Mouse (Mus musculus) kidney, embryonic 15.5 days (tissue): Measurements from ENCODE around the gene Ptges. TPM values are rescaled to one million over a fixed set of nuclear protein-coding genes. Genes with fewer than 3 reads are reported as not detected.

Source experiments
- ATAC-seq: fragments of 200-750 bp; cut with Nextera tagmentation; replicated peaks from 2 replicates; pipeline ENCODE4 v1.8.0; 2017; ENCODE audit warnings: moderate TSS enrichment; ENCODE audit not compliant: low FRiP score
- H3K27ac ChIP-seq: fragments of 300-500 bp; sonication (generic); 2 replicates; pipeline ENCODE4 v1.5.1; 2015; ENCODE audit warnings: mild to moderate bottlenecking, inconsistent platforms
- H3K27me3 ChIP-seq: fragments of 300-500 bp; sonication (generic); 2 replicates; pipeline ENCODE4 v1.6.1; 2015; ENCODE audit warnings: inconsistent platforms
- H3K36me3 ChIP-seq: fragments of 300-500 bp; sonication (generic); 2 replicates; pipeline ENCODE4 v1.6.1; 2015; ENCODE audit warnings: inconsistent platforms
- H3K4me1 ChIP-seq: fragments of 300-500 bp; sonication (generic); 2 replicates; pipeline ENCODE4 v1.6.1; 2015; ENCODE audit warnings: inconsistent platforms
- H3K4me2 ChIP-seq: fragments of 300-500 bp; sonication (generic); 2 replicates; pipeline ENCODE4 v1.6.1; 2015; ENCODE audit warnings: moderate library complexity, mild to moderate bottlenecking, inconsistent platforms
- H3K4me3 ChIP-seq: fragments of 300-500 bp; sonication (generic); replicated peaks from 2 replicates; pipeline ENCODE4 v1.5.1; 2015; ENCODE audit warnings: mild to moderate bottlenecking, inconsistent platforms
- H3K9ac ChIP-seq: fragments of 300-500 bp; sonication (generic); 2 replicates; pipeline ENCODE4 v1.6.1; 2015; ENCODE audit warnings: mild to moderate bottlenecking, inconsistent platforms
- H3K9me3 ChIP-seq: fragments of 300-500 bp; sonication (generic); replicated peaks from 2 replicates; pipeline ENCODE4 v1.6.1; 2016; ENCODE audit warnings: inconsistent platforms
- WGBS: fragments of 180-500 bp; shearing (Covaris S2); methylation state at CpG from one replicate; pipeline ENCODE4 v1.1.7; 2015; ENCODE audit warnings: mixed read lengths; 5-methylcytosine and 5-hydroxymethylcytosine counted together
- polyA plus RNA-seq: library from polyadenylated mRNA; unstranded; fragments of >200 nt; fragmentation: Nextera tagmentation; extraction: Ambion mirVana; gene quantifications from 2 replicates; pipeline ENCODE4 v1.2.1, GENCODE M21; 2015

Gene Ptges
- polyA plus RNA-seq, 1 experiment from 2014 or later = 13.3 TPM

DNA sequence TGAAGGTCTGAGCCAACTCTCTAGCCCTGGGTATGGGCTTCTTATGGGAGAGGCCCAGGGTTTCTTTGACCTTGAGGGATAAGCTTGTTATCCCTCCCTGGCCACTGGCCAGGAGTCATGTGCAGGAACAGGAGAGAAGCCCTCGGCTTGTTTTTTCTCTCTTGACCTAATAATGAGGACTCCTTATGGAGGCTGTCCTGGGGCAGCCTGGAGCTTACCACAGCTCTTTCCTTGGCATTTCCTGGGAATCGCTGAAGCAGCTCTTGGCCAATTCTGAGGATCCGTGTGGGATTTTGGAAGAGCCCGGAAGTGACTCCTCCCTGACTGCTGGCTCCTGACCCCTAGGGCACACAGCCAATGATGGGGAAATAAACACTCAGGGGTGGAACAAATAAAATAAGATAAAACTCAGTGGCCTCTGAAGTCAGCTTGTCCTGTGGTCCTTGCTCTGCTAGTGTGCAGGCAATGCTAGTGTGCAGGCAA lies 17.3 kb downstream of the Ptges start:
- Histone ChIP-seq H3K4me1 (peaks cover 14% of the 10 kb centered on the region), H3K27ac (peak overlapping the region; percentile 37; the same call in 1 of the 2 replicates), H3K9ac (no peak overlapping the region), H3K9me3 (no peaks in the 10 kb centered on the region), H3K4me2 (no peak overlapping the region), H3K27me3 (no peaks in the 10 kb centered on the region), H3K4me3 (no peak overlapping the region), H3K36me3 (no peaks in the 10 kb centered on the region)
- 13% methylated on average over 4 of the region's 4 CpGs for WGBS
- no peak for ATAC-seq

DNA sequence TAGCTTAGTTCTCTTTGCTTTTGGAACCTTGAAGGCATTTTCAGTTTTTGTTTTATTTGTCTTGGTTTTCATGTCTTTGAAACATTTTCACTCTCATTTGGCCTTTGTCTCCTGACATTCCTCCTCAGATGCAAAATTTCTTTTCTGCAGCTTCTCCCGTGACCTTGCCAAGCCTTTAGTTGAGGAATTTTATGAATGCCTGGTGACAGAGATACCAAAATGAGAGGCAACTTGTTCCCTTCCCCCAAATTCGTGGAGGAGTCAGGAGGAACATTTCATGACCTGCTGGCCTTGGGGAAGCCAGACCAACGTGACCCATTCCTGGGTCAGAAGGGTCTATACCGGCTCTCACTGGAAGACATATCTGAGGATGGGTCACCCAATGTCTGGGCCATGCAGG lies 23.0 kb downstream of the Ptges start:
- Histone ChIP-seq H3K4me3 (no peak overlapping the region), H3K9ac (no peak overlapping the region), H3K4me1 (peaks cover 31% of the 10 kb centered on the region), H3K27ac (no peak overlapping the region), H3K27me3 (no peaks in the 10 kb centered on the region), H3K9me3 (no peaks in the 10 kb centered on the region), H3K4me2 (no peak overlapping the region), H3K36me3 (no peaks in the 10 kb centered on the region)
- 61% methylated on average over 4 of the region's 4 CpGs for WGBS
- no peak for ATAC-seq

DNA sequence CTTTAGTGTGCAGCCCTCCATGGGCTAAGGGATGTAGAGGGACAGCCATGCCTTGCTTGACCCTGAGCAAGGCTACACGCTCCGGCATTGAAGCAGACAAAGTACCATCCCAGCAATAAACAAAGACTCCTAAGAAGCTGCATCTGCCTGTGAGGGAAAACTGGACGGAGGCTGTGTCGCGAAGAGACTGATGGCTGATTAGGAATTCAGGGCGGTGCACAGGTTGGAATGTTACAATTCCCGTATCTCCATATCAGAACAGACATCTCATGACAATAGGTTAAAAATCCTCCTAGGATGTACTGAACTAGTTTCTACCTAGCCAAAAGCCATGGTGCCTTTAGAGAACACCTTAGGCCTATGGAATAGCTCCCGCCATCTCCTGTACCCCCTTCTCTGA lies 23.8 kb downstream of the Ptges start:
- Histone ChIP-seq H3K36me3 (no peaks in the 10 kb centered on the region), H3K9ac (no peak overlapping the region), H3K4me2 (no peak overlapping the region), H3K27me3 (no peaks in the 10 kb centered on the region), H3K9me3 (no peaks in the 10 kb centered on the region), H3K4me1 (peaks cover 35% of the 10 kb centered on the region), H3K4me3 (no peak overlapping the region), H3K27ac (no peak overlapping the region)
- no peak for ATAC-seq
- 83% methylated on average over 8 of the region's 8 CpGs for WGBS

DNA sequence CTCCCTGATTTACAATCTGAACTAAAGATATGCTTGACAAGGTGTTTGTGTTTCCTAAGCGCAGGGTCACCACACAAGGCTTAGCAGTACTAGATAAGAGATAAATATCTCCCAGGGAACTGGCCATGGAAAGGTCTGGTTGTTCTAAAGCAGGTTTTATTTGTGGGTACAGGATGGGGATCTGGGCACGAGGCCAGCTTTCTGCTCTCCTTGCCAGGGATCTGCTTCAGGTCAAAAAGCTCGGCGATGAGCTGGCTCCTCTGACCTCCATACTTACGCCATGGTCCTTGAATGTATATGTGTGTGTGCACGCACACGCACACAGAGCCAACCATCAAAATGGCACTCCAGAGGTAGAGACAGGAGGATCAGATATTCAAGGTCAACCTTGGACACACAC lies 24.7 kb downstream of the Ptges start:
- Histone ChIP-seq H3K27me3 (no peaks in the 10 kb centered on the region), H3K9me3 (no peaks in the 10 kb centered on the region), H3K9ac (no peak overlapping the region), H3K27ac (no peak overlapping the region), H3K4me2 (no peak overlapping the region), H3K4me3 (no peak overlapping the region), H3K36me3 (no peaks in the 10 kb centered on the region), H3K4me1 (peaks cover 38% of the 10 kb centered on the region)
- WGBS = 70% methylated on average over 7 of the region's 7 CpGs
- ATAC-seq = no peak

DNA sequence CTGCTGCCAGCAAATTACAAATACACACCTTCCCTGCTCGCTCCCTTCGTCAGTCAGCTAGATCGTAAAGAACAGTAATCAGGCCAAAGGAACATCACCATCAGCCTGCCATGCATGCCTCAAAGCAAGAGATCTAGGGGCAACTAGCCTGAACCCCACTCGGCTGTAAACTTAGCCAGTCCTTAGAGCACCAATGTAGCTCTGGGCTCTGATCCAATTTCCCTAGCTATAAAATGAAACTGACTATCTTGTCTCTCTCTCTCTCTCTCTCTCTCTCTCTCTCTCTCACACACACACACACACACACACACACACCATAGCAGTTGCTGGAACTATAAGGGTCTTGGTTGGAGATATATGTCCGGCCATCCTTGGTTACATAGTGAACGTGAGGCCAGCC lies 25.4 kb downstream of the Ptges start:
- ATAC-seq = no peak

DNA sequence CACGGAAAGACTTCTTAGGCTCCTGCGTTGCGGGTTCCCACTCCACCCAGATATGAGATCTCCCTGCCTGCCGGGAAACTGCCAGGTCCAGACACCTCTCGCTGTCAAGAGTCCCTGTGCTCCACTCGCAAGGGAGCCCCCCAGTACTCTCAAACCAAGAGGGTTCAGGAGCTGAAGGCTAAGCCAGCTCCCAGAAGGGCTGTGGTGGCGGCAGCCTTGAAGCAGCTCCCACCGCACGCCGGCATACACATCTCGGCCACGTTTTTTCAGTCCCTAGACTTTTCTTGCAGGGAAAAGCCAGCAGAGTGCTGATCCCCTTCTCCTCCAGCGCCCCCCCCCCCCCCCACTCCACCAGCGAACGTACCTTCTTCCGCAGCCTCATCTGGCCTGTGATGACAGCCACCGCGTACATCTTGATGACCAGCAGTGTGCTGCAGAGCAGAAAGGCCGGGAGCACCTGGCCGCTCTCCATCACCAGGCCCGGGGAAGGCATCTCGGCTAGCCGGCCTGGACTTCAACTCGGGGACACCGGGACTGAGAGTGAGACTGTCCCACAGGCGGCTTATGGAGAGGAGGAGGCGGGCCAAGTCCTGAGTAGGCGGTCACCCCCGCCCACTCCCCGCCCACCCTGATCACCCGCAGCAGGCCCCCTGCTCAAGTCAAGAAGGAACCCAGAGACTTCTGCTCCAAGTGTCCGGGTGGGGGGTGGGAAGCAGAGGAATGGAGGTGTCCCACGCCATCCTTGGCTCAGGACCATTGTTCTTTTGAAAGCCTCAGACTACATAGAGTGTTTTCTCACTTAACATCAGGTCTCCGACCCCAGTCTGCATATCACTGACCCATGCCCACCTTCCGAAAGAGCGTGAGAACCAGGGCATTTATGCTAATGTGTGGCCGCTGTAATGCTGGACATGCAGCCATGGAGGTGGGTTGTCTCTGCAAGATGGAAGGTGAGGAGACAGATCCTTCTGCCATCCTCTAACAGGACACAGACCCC lies 26.6 kb downstream of the Ptges start:
- Histone ChIP-seq H3K4me1 (peaks cover 38% of the 10 kb centered on the region), H3K4me2 (peak overlapping the region; percentile 84), H3K4me3 (peak overlapping the region; percentile 49), H3K9ac (peak overlapping the region; percentile 49), H3K27ac (0 out of 2 replicates have a peak overlapping the region, but pooled peaks have one; percentile 13), H3K9me3 (no peaks in the 10 kb centered on the region), H3K36me3 (no peaks in the 10 kb centered on the region), H3K27me3 (no peaks in the 10 kb centered on the region)
- WGBS = 10% methylated on average over 36 of the region's 37 CpGs
- peak; percentile 87 for ATAC-seq

More for the DNA sequence above, 25.4 kb downstream of the Ptges start:
- Histone ChIP-seq H3K4me2 (no peak overlapping the region), H3K4me3 (no peak overlapping the region), H3K27ac (no peak overlapping the region), H3K9me3 (no peaks in the 10 kb centered on the region), H3K27me3 (no peaks in the 10 kb centered on the region), H3K9ac (no peak overlapping the region), H3K36me3 (no peaks in the 10 kb centered on the region), H3K4me1 (peaks cover 38% of the 10 kb centered on the region)
- WGBS = 63% methylated on average over 6 of the region's 6 CpGs

DNA sequence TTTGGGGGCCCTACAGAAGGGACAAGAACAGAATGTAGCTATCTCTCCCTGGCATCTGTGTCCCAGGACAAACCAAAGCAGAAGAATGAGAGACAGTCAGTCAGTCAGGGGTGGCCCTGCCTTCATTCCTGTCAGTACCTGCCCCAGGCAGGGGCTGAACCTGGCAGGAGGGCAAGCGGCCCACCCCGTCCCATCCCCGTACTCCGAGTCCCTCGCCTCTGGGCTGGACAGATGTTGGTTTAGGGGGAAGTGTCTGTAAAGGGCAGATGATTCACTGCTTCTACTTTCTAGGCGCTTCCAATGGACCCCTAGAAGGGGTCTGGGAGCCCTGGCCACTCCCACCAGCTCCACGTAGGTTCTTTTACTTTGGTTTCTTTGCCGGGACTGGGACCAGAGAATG lies 27.4 kb downstream of the Ptges start:
- no peaks in the 10 kb centered on the region for H3K27me3 ChIP-seq
- H3K9ac ChIP-seq = peak overlapping the region; percentile 49; the same call in 1 of the 2 replicates
- peak overlapping the region; percentile 84 for H3K4me2 ChIP-seq
- peaks cover 43% of the 10 kb centered on the region for H3K4me1 ChIP-seq
- ATAC-seq = no peak
- H3K27ac ChIP-seq = 0 out of 2 replicates have a peak overlapping the region, but pooled peaks have one; percentile 13
- peak overlapping the region; percentile 49 for H3K4me3 ChIP-seq
- H3K9me3 ChIP-seq = no peaks in the 10 kb centered on the region
- 40% methylated on average over 8 of the region's 8 CpGs for WGBS
- no peaks in the 10 kb centered on the region for H3K36me3 ChIP-seq

DNA sequence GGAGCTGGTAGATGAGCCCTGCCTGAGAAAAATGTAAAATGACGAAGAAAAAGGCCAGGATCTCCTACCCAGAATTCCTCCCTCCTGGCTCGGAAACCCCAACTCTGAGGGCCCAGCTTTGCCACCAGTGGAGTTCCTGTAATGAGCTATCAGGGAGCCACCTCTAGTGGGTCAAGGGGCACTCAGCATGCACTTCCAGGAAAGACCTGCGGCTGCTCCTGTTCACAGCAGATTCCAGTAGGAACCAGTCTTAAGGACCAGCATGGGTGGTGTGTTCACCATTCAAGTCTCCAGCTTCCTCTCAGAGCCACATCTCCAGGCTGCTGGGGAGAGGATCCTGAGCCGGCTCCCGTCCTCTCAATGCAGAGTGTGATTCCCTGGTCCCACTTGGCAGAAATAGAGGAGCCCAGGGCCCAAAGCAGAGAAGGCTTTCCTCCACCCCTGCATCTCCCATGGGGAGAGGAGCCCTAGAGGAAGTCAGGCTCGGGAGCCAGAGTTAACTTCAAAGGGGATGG lies 28.0 kb downstream of the Ptges start:
- Histone ChIP-seq H3K27me3 (no peaks in the 10 kb centered on the region), H3K4me2 (peak overlapping the region; percentile 84), H3K36me3 (no peaks in the 10 kb centered on the region), H3K9me3 (no peaks in the 10 kb centered on the region), H3K4me3 (peak overlapping the region; percentile 49), H3K4me1 (peaks cover 46% of the 10 kb centered on the region), H3K27ac (peak overlapping the region; percentile 49; the same call in 1 of the 2 replicates), H3K9ac (no peak overlapping the region; the same call in 1 of the 2 replicates)
- 57% methylated on average over 6 of the region's 6 CpGs for WGBS
- ATAC-seq = no peak

DNA sequence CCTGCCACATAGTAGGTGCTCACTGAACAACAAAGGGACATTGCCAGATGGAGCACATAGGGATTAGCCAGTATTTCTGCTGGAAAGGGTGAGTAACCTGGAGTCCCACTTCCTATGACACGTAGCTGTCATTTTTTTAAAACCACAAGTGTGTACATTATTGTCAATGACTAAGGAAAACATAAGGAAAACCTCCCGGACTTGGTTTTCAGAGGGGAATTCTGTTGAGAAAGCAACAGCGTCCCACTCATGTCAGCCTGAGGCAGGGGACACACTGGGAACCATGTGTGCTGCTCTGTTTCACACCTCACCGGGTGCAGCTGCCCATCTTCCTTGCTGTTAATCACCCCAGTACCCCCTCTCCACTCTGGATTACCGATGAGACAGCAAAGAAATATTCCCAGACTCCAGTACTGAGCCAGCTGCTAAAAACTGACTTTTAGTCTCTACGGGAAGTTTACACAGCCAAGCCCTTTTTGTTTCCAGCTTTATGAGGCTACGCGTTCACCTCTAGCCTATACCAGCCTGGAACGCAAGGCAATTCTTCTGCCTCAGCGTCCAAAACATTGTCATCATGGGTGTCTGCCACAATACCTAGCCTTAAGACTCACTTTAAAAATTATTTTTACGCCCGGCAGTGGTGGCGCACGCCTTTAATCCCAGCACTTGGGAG lies 30.1 kb downstream of the Ptges start:
- H3K4me1 ChIP-seq = peaks cover 43% of the 10 kb centered on the region
- H3K27me3 ChIP-seq = no peaks in the 10 kb centered on the region
- H3K9ac ChIP-seq = no peak overlapping the region
- H3K36me3 ChIP-seq = no peaks in the 10 kb centered on the region
- H3K4me3 ChIP-seq = no peak overlapping the region
- H3K9me3 ChIP-seq = no peaks in the 10 kb centered on the region
- WGBS = 86% methylated on average over 14 of the region's 14 CpGs
- H3K27ac ChIP-seq = no peak overlapping the region
- no peak overlapping the region for H3K4me2 ChIP-seq
- ATAC-seq = no peak

DNA sequence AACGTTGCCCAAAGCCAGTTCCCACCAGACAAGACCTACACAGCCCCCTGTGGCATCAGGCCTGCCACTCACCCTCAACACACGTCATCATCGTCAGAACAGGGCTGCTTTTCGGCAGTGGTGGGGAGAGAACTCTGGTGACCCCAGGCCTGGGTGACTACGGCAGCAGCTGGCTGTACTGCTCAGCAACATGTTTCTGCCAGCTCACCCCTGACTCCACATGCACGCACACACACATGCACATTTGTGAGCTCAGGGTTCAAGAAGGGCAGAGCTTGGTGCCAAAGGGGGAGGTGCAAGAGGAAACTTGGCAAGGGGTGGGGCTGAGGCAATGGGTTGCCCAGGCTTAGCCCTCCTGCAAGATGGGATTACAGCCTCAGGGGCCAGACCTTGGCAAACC lies 32.4 kb downstream of the Ptges start:
- no peak overlapping the region for H3K4me3 ChIP-seq
- H3K27me3 ChIP-seq = no peaks in the 10 kb centered on the region
- no peaks in the 10 kb centered on the region for H3K9me3 ChIP-seq
- H3K4me1 ChIP-seq = peaks cover 37% of the 10 kb centered on the region
- H3K27ac ChIP-seq = no peak overlapping the region
- H3K4me2 ChIP-seq = no peak overlapping the region
- ATAC-seq = peak; percentile 37; the same call in 1 of the 2 replicates
- WGBS = 39% methylated on average over 6 of the region's 6 CpGs
- H3K9ac ChIP-seq = no peak overlapping the region
- no peaks in the 10 kb centered on the region for H3K36me3 ChIP-seq

DNA sequence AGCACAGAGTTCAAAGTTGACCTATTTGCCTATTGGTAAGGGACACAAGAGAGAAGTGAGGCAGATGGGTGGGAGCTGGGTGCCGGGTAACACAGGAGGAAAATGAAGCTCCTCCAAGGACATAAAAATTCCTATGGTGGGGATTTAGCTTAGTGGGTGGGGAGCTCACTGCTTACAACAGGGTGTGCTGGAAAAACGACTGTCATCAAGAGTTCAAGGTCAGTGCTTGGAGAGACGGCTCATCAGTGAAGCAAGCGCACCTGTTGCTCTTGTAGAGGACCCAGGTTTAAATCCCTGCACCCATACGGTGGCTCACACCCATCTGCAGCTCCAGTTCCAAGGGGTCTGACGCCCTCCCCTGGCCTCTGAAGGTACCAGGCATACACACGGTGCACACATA lies 35.7 kb downstream of the Ptges start:
- peaks cover 26% of the 10 kb centered on the region for H3K4me1 ChIP-seq
- H3K4me2 ChIP-seq = no peak overlapping the region
- ATAC-seq = no peak
- no peaks in the 10 kb centered on the region for H3K9me3 ChIP-seq
- no peak overlapping the region for H3K9ac ChIP-seq
- H3K4me3 ChIP-seq = no peak overlapping the region
- H3K36me3 ChIP-seq = no peaks in the 10 kb centered on the region
- H3K27me3 ChIP-seq = no peaks in the 10 kb centered on the region
- 77% methylated on average over 7 of the region's 7 CpGs for WGBS
- H3K27ac ChIP-seq = no peak overlapping the region

DNA sequence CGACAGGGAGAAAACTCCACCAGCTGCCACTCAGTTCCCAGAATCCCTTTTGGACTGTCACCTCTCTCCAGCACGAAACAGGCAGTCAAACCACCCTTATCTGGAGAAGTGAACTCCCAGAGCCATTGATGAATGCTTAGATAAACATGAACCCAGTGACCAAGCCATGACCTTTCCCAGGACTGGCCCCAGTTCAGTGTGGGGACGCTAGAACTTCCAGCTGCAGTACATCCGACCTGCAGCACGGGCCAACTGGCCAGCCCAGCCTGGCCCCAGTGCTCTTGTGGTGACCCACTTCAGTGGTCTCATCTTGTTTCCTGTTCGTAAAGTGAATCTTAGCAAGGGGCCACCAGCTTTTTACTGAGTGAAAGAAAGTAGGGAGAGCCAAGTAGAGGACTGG lies 36.3 kb downstream of the Ptges start:
- no peak for ATAC-seq
- no peak overlapping the region for H3K4me3 ChIP-seq

More for the DNA sequence above, 36.3 kb downstream of the Ptges start:
- WGBS = 8% methylated on average over 6 of the region's 6 CpGs
- H3K27me3 ChIP-seq = no peaks in the 10 kb centered on the region
- no peak overlapping the region for H3K4me2 ChIP-seq
- H3K9me3 ChIP-seq = no peaks in the 10 kb centered on the region
- peaks cover 26% of the 10 kb centered on the region for H3K4me1 ChIP-seq
- H3K9ac ChIP-seq = no peak overlapping the region
- H3K36me3 ChIP-seq = no peaks in the 10 kb centered on the region
- H3K27ac ChIP-seq = no peak overlapping the region
